Mouse (Mus musculus): ENCODE results near the gene H2-DMb1.

- TF ChIP-seq CTCF (IDR thresholded peaks at IDR 0.05) (no peak), EP300 (IDR thresholded peaks at IDR 0.05) (no peak)
Observed at GRCm38 (mm10) chr17:34187261-34187916, 34.5 kb downstream of the H2-DMb1 start, which contains the start of the genes Tap1 and Psmb9.

Data from lung, postnatal 0 days (tissue).